Mouse (Mus musculus) limb, embryonic 15.5 days (tissue): Measurements from ENCODE around the gene Chaf1a. TPM values are rescaled to one million over a fixed set of nuclear protein-coding genes. Genes with fewer than 3 reads are reported as not detected.
A peak's percentile ranks its signal among the peaks of the same experiment; 100 is the strongest.

Source experiments
- ATAC-seq: fragments of 200-750 bp; cut with Nextera tagmentation; 2 replicates; pipeline ENCODE4 v1.8.0; 2017; ENCODE audit warnings: low read depth, moderate TSS enrichment; ENCODE audit not compliant: insufficient number of reproducible peaks, low FRiP score, low TSS enrichment
- H3K27ac ChIP-seq: fragments of 300-500 bp; sonication (generic); 2 replicates; pipeline ENCODE4 v1.5.1; 2015; ENCODE audit warnings: moderate library complexity, mild to moderate bottlenecking, inconsistent platforms
- H3K27me3 ChIP-seq: fragments of 300-500 bp; sonication (generic); 2 replicates; pipeline ENCODE4 v1.6.1; 2015; ENCODE audit warnings: inconsistent platforms
- H3K36me3 ChIP-seq: fragments of 300-500 bp; sonication (generic); 2 replicates; pipeline ENCODE4 v1.6.1; 2015; ENCODE audit warnings: inconsistent platforms
- H3K4me1 ChIP-seq: fragments of 300-500 bp; sonication (generic); 2 replicates; pipeline ENCODE4 v1.6.1; 2015; ENCODE audit warnings: inconsistent platforms
- H3K4me2 ChIP-seq: fragments of 300-500 bp; sonication (generic); 2 replicates; pipeline ENCODE4 v1.6.1; 2015; ENCODE audit warnings: mild to moderate bottlenecking, inconsistent platforms
- H3K4me3 ChIP-seq: fragments of 300-500 bp; sonication (generic); 2 replicates; pipeline ENCODE4 v1.5.1; 2015; ENCODE audit warnings: mild to moderate bottlenecking, inconsistent platforms
- H3K9ac ChIP-seq: fragments of 300-500 bp; sonication (generic); 2 replicates; pipeline ENCODE4 v1.6.1; 2015; ENCODE audit warnings: inconsistent platforms
- H3K9me3 ChIP-seq: fragments of 300-500 bp; sonication (generic); 2 replicates; pipeline ENCODE4 v1.6.1; 2016; ENCODE audit warnings: inconsistent platforms
- WGBS: fragments of 180-500 bp; shearing (Covaris S2); methylation state at CpG from one replicate; pipeline ENCODE4 v1.1.7; 2015; 5-methylcytosine and 5-hydroxymethylcytosine counted together
- polyA plus RNA-seq: library from polyadenylated mRNA; unstranded; fragments of >200 nt; fragmentation: Nextera tagmentation; extraction: Ambion mirVana; gene quantifications from 2 replicates; pipeline ENCODE4 v1.2.1, GENCODE M21; 2015

The Chaf1a gene
- polyA plus RNA-seq, 1 experiment from 2014 or later = 21.4 TPM

GRCm38 (mm10) chr17:56022131-56022988 lies 17.9 kb upstream of the Chaf1a start:
- Histone ChIP-seq H3K4me2 (no peak overlapping the region), H3K27ac (no peak overlapping the region), H3K4me1 (peaks cover 24% of the 10 kb centered on the region; the same call in 1 of the 2 replicates), H3K9ac (no peak overlapping the region), H3K36me3 (peaks cover 35% of the 10 kb centered on the region), H3K4me3 (no peak overlapping the region), H3K9me3 (no peaks in the 10 kb centered on the region), H3K27me3 (no peaks in the 10 kb centered on the region)
- 54% methylated on average over 2 of the region's 2 CpGs for WGBS
- no peak for ATAC-seq

GRCm38 (mm10) chr17:56022989-56023290 lies 17.3 kb upstream of the Chaf1a start:
- Histone ChIP-seq H3K27me3 (no peaks in the 10 kb centered on the region), H3K27ac (no peak overlapping the region), H3K4me2 (no peak overlapping the region), H3K9ac (no peak overlapping the region), H3K4me1 (peaks cover 24% of the 10 kb centered on the region; the same call in 1 of the 2 replicates), H3K9me3 (no peaks in the 10 kb centered on the region), H3K4me3 (no peak overlapping the region), H3K36me3 (peaks cover 35% of the 10 kb centered on the region)
- WGBS = 71% methylated on average over 4 of the region's 4 CpGs
- no peak for ATAC-seq

- Histone ChIP-seq H3K4me1 (peaks cover 24% of the 10 kb centered on the region; the same call in 1 of the 2 replicates), H3K4me2 (no peak overlapping the region), H3K27ac (peak overlapping the region; percentile 24; the same call in 1 of the 2 replicates), H3K9me3 (no peaks in the 10 kb centered on the region), H3K9ac (no peak overlapping the region), H3K4me3 (no peak overlapping the region), H3K36me3 (peaks cover 35% of the 10 kb centered on the region), H3K27me3 (no peaks in the 10 kb centered on the region)
- 82% methylated on average over 5 of the region's 5 CpGs for WGBS
- no peak for ATAC-seq
Observed at GRCm38 (mm10) chr17:56023386-56023785, 16.9 kb upstream of the Chaf1a start.

GRCm38 (mm10) chr17:56024476-56024875 lies 15.8 kb upstream of the Chaf1a start:
- WGBS = 46% methylated on average over 2 of the region's 2 CpGs
- peaks cover 35% of the 10 kb centered on the region for H3K36me3 ChIP-seq
- peaks cover 24% of the 10 kb centered on the region; the same call in 1 of the 2 replicates for H3K4me1 ChIP-seq
- no peak overlapping the region for H3K4me2 ChIP-seq
- no peak overlapping the region for H3K4me3 ChIP-seq
- H3K27ac ChIP-seq = peak overlapping the region; percentile 34; the same call in 1 of the 2 replicates
- no peaks in the 10 kb centered on the region for H3K9me3 ChIP-seq
- no peak overlapping the region for H3K9ac ChIP-seq
- ATAC-seq = no peak
- no peaks in the 10 kb centered on the region for H3K27me3 ChIP-seq

- Histone ChIP-seq H3K9me3 (no peaks in the 10 kb centered on the region), H3K4me2 (no peak overlapping the region), H3K9ac (no peak overlapping the region), H3K27ac (peak overlapping the region; percentile 14; the same call in 1 of the 2 replicates), H3K4me3 (no peak overlapping the region), H3K4me1 (peaks cover 24% of the 10 kb centered on the region; the same call in 1 of the 2 replicates), H3K36me3 (peaks cover 34% of the 10 kb centered on the region), H3K27me3 (no peaks in the 10 kb centered on the region)
- 78% methylated on average over 5 of the region's 5 CpGs for WGBS
- ATAC-seq = no peak
Observed at GRCm38 (mm10) chr17:56024931-56025330, 15.3 kb upstream of the Chaf1a start.

- Histone ChIP-seq H3K4me3 (no peak overlapping the region), H3K9ac (no peak overlapping the region), H3K4me2 (no peak overlapping the region), H3K27me3 (no peaks in the 10 kb centered on the region), H3K36me3 (peaks cover 43% of the 10 kb centered on the region), H3K4me1 (peaks cover 34% of the 10 kb centered on the region), H3K9me3 (no peaks in the 10 kb centered on the region), H3K27ac (no peak overlapping the region)
- WGBS = 79% methylated on average over 1 of the region's 1 CpGs
- ATAC-seq = no peak
Observed at GRCm38 (mm10) chr17:56026303-56026702, 13.9 kb upstream of the Chaf1a start.

- no peak for ATAC-seq
- H3K9me3 ChIP-seq = no peaks in the 10 kb centered on the region
- H3K9ac ChIP-seq = no peak overlapping the region
- no peak overlapping the region for H3K4me3 ChIP-seq
- H3K27ac ChIP-seq = no peak overlapping the region
- peaks cover 44% of the 10 kb centered on the region for H3K36me3 ChIP-seq
- peaks cover 37% of the 10 kb centered on the region for H3K4me1 ChIP-seq
- H3K27me3 ChIP-seq = no peaks in the 10 kb centered on the region
- no peak overlapping the region for H3K4me2 ChIP-seq
- WGBS = 35% methylated on average over 1 of the region's 1 CpGs
Observed at GRCm38 (mm10) chr17:56026881-56027280, 13.4 kb upstream of the Chaf1a start.

- ATAC-seq = no peak
Observed at GRCm38 (mm10) chr17:56027801-56028441, 12.3 kb upstream of the Chaf1a start.

GRCm38 (mm10) chr17:56030238-56030870 lies 9.9 kb upstream of the Chaf1a start:
- Histone ChIP-seq H3K9ac (no peak overlapping the region), H3K4me3 (no peak overlapping the region), H3K9me3 (no peaks in the 10 kb centered on the region), H3K4me1 (peaks cover 48% of the 10 kb centered on the region), H3K27ac (peak overlapping the region; percentile 33; the same call in 1 of the 2 replicates), H3K36me3 (peaks cover 64% of the 10 kb centered on the region), H3K4me2 (no peak overlapping the region), H3K27me3 (no peaks in the 10 kb centered on the region)
- WGBS = 94% methylated on average over 9 of the region's 9 CpGs
- ATAC-seq = no peak

More at GRCm38 (mm10) chr17:56027801-56028441, 12.3 kb upstream of the Chaf1a start:
- Histone ChIP-seq H3K27ac (no peak overlapping the region), H3K9me3 (no peaks in the 10 kb centered on the region), H3K4me3 (no peak overlapping the region), H3K4me2 (no peak overlapping the region), H3K36me3 (peaks cover 52% of the 10 kb centered on the region), H3K9ac (no peak overlapping the region), H3K27me3 (no peaks in the 10 kb centered on the region), H3K4me1 (peaks cover 42% of the 10 kb centered on the region)
- 91% methylated on average over 5 of the region's 5 CpGs for WGBS

- ATAC-seq = no peak
- H3K9me3 ChIP-seq = no peaks in the 10 kb centered on the region
- no peaks in the 10 kb centered on the region for H3K27me3 ChIP-seq
- peaks cover 64% of the 10 kb centered on the region for H3K36me3 ChIP-seq
- H3K4me2 ChIP-seq = no peak overlapping the region
- H3K4me1 ChIP-seq = peaks cover 49% of the 10 kb centered on the region
- WGBS = 59% methylated on average over 5 of the region's 5 CpGs
- no peak overlapping the region for H3K4me3 ChIP-seq
- H3K27ac ChIP-seq = peak overlapping the region; percentile 33; the same call in 1 of the 2 replicates
- no peak overlapping the region; the same call in 1 of the 2 replicates for H3K9ac ChIP-seq
Observed at GRCm38 (mm10) chr17:56030919-56031318, 9.3 kb upstream of the Chaf1a start.

- WGBS = 86% methylated on average over 7 of the region's 7 CpGs
- Histone ChIP-seq H3K4me3 (no peak overlapping the region), H3K9me3 (no peaks in the 10 kb centered on the region), H3K27me3 (no peaks in the 10 kb centered on the region), H3K9ac (no peak overlapping the region; the same call in 1 of the 2 replicates), H3K27ac (no peak overlapping the region), H3K4me2 (no peak overlapping the region), H3K4me1 (peaks cover 49% of the 10 kb centered on the region), H3K36me3 (peaks cover 64% of the 10 kb centered on the region)
- ATAC-seq = no peak
Observed at GRCm38 (mm10) chr17:56031431-56031830, 8.8 kb upstream of the Chaf1a start.
